10 mouse cellular contexts compared by ENCODE assay signal in genomic region chr8:64777925-64778324, GRCm38 (mm10). TPM values are rescaled to one million over a fixed set of nuclear protein-coding genes. Genes with fewer than 3 reads are reported as not detected.
DNase-seq lines count a peak whose midpoint lies in the region; ATAC-seq and TF ChIP-seq lines count a peak whose summit lies in the region.
"Had no signal": no experiment of that assay in that cellular context is flagged by ENCODE, and none has a peak within 500 bp of the region (broad histone marks: within the 10 kb centered on the region; RNA-seq: fewer than 3 reads in every experiment).

No protein-coding gene starts in this region.

- 0 out of 2 replicates have a peak overlapping the region, but pooled peaks have one; percentile 9 for H3K27ac ChIP-seq in forebrain, postnatal 0 days (ENCODE audit: low read depth, low read length)
- H3K27ac ChIP-seq in forebrain, embryonic 15.5 days (replicated peaks), result no peak overlapping the region
- H3K27ac ChIP-seq in lung, embryonic 14.5 days (ENCODE audit: low read depth), result no peak overlapping the region
- H3K27ac ChIP-seq in midbrain, embryonic 15.5 days, result no peak overlapping the region

- no peak overlapping the region for H3K4me2 ChIP-seq in forebrain, postnatal 0 days (ENCODE audit: low read depth)
- no peak overlapping the region for H3K4me2 ChIP-seq in forebrain, embryonic 15.5 days (replicated peaks)
- H3K4me2 ChIP-seq in lung, embryonic 14.5 days, result no peak overlapping the region
- no peak overlapping the region for H3K4me2 ChIP-seq in midbrain, embryonic 15.5 days

- no peaks in the 10 kb centered on the region for H3K27me3 ChIP-seq in forebrain, postnatal 0 days (ENCODE audit: insufficient read depth, low read length)
- H3K27me3 ChIP-seq in forebrain, embryonic 15.5 days, result no peaks in the 10 kb centered on the region
- no peaks in the 10 kb centered on the region for H3K27me3 ChIP-seq in lung, embryonic 14.5 days (ENCODE audit: insufficient read depth, low read length)
- H3K27me3 ChIP-seq in midbrain, embryonic 15.5 days (replicated peaks), result no peaks in the 10 kb centered on the region

- no peaks in the 10 kb centered on the region for H3K9me3 ChIP-seq in forebrain, postnatal 0 days (ENCODE audit: low read length)
- H3K9me3 ChIP-seq in forebrain, embryonic 15.5 days, result no peaks in the 10 kb centered on the region
- no peaks in the 10 kb centered on the region for H3K9me3 ChIP-seq in lung, embryonic 14.5 days (ENCODE audit: low read depth, low read length)
- H3K9me3 ChIP-seq in midbrain, embryonic 15.5 days, result no peaks in the 10 kb centered on the region

- no peak for TF ChIP-seq CTCF in forebrain, postnatal 0 days (IDR thresholded peaks at IDR 0.05; ENCODE audit: low read depth)
- TF ChIP-seq CTCF in lung, embryonic 14.5 days (IDR thresholded peaks at IDR 0.05; ENCODE audit: low read depth), result peak; percentile 43; the same call in 1 of the 2 replicates
- TF ChIP-seq CTCF in lung, adult 2 months (IDR thresholded peaks at IDR 0.05; ENCODE audit: insufficient read depth, low read length), result no peak

- no peak overlapping the region for H3K9ac ChIP-seq in forebrain, postnatal 0 days
- no peak overlapping the region for H3K9ac ChIP-seq in forebrain, embryonic 15.5 days (replicated peaks)
- H3K9ac ChIP-seq in lung, embryonic 14.5 days, result no peak overlapping the region
- no peak overlapping the region for H3K9ac ChIP-seq in midbrain, embryonic 15.5 days

- peaks cover 10% of the 10 kb centered on the region; the same call in 1 of the 2 replicates for H3K36me3 ChIP-seq in forebrain, postnatal 0 days (ENCODE audit: insufficient read depth)
- H3K36me3 ChIP-seq in forebrain, embryonic 15.5 days, result no peaks in the 10 kb centered on the region
- 0 out of 2 replicates have a peak, but pooled peaks cover 4% of the 10 kb centered on the region for H3K36me3 ChIP-seq in lung, embryonic 14.5 days (ENCODE audit: insufficient read depth)
- H3K36me3 ChIP-seq in midbrain, embryonic 15.5 days (replicated peaks), result no peaks in the 10 kb centered on the region

- 79% methylated on average over 9 of the region's 9 CpGs for WGBS in forebrain, postnatal 0 days
- 79% methylated on average over 9 of the region's 9 CpGs for whole genome bisulfite sequencing in forebrain, embryonic 15.5 days
- WGBS in lung, embryonic 14.5 days, result 72% methylated on average over 9 of the region's 9 CpGs
- 73% methylated on average over 9 of the region's 9 CpGs for WGBS in lung, adult 2 months
- WGBS in midbrain, embryonic 15.5 days, result 73% methylated on average over 9 of the region's 9 CpGs

- H3K4me1 ChIP-seq in forebrain, postnatal 0 days (ENCODE audit: insufficient read depth), result no peaks in the 10 kb centered on the region
- H3K4me1 ChIP-seq in forebrain, embryonic 15.5 days, result no peaks in the 10 kb centered on the region
- no peaks in the 10 kb centered on the region for H3K4me1 ChIP-seq in lung, embryonic 14.5 days (ENCODE audit: insufficient read depth)
- no peaks in the 10 kb centered on the region for H3K4me1 ChIP-seq in lung, adult 2 months (ENCODE audit: control insufficient read depth, insufficient read depth, low read length)
- no peaks in the 10 kb centered on the region for H3K4me1 ChIP-seq in midbrain, embryonic 15.5 days

- DNase-seq in forebrain, postnatal 0 days, result no peak
- DNase-seq in lung, embryonic 14.5 days, result peak; percentile 6
- DNase-seq in lung, adult 2 months, result no peak
- peak; percentile 83 for DNase-seq in ZHBTc4 (ENCODE audit: low read depth, low spot score)
- DNase-seq in frontal cortex, postnatal 25 days (ENCODE audit: low spot score in 2 of 2), result no peak
- DNase-seq: cerebellum, adult 18-20 months had no signal

- no peak overlapping the region for H3K4me3 ChIP-seq in forebrain, postnatal 0 days (ENCODE audit: low read depth, low read length)
- H3K4me3 ChIP-seq in forebrain, embryonic 15.5 days, result no peak overlapping the region
- H3K4me3 ChIP-seq in lung, embryonic 14.5 days (ENCODE audit: low read depth, low read length), result no peak overlapping the region
- H3K4me3 ChIP-seq in lung, adult 2 months (replicated peaks; ENCODE audit: extremely low read depth, low read depth, low read length), result no peak overlapping the region
- H3K4me3 ChIP-seq in midbrain, embryonic 15.5 days, result no peak overlapping the region
- H3K4me3 ChIP-seq: myocyte had no signal

- ATAC-seq in forebrain, postnatal 0 days, result no peak
- ATAC-seq in forebrain, embryonic 15.5 days (replicated peaks), result no peak
- ATAC-seq in lung, embryonic 14.5 days (ENCODE audit: insufficient read depth), result no peak
- 0 out of 2 replicates have a peak, but pooled peaks have one; percentile 18 for ATAC-seq in midbrain, embryonic 15.5 days (replicated peaks)
- ATAC-seq in cerebellum, adult (ENCODE audit: insufficient number of reproducible peaks, low FRiP score, low TSS enrichment), result no peak

- no peak for TF ChIP-seq POLR2A in lung, adult 2 months (IDR thresholded peaks at IDR 0.05; ENCODE audit: borderline replicate concordance, extremely low read depth, low read depth, low read length)

RNA-seq across cellular contexts. Expression of gene Msmo1, which starts 44.3 kb away (rescaled TPM):
- 107 and 152 TPM in 2 replicates for total RNA-seq in forebrain, postnatal 0 days (2014; rRNA removed)
- polyA plus RNA-seq in forebrain, postnatal 0 days (2015; fragmentation: Nextera tagmentation; extraction: Ambion mirVana), result 102 and 133 TPM in 2 replicates
- 130 and 142 TPM in 2 replicates for polyA plus RNA-seq in forebrain, embryonic 15.5 days (2015; fragmentation: Nextera tagmentation; extraction: Ambion mirVana)
- 76.5 and 93.3 TPM in 2 replicates for polyA plus RNA-seq in lung, embryonic 14.5 days (2014; fragmentation: Nextera tagmentation; extraction: Ambion mirVana)
- 16.2 and 32.2 TPM in 2 replicates for polyA plus RNA-seq in lung, adult 2 months (2012; rRNA removed)
- 153 and 156 TPM in 2 replicates for polyA plus RNA-seq in midbrain, embryonic 15.5 days (2015; fragmentation: Nextera tagmentation; extraction: Ambion mirVana)

Comparison
In these comparisons a context has a peak if more than half of its experiments do, and no peak if none do; other contexts are left out.
1. DNase-seq: peak in lung, embryonic 14.5 days (single experiment) and ZHBTc4 (single experiment); none in forebrain, postnatal 0 days (single experiment), lung, adult 2 months (single experiment) and frontal cortex, postnatal 25 days (0 of 2).